Mouse (Mus musculus) cerebellum, adult 11 months (tissue): ENCODE results near the gene Vmn1r149.
"Not testable (repeated sequence)": the region's sequence is repeated elsewhere in the genome, so short reads cannot be mapped to it uniquely, and the experiment has no call there.

Source experiments
- DNase-seq: peaks from one replicate; pipeline ENCODE4 v3.0.0; 2022

Vmn1r149 gene

GRCm38 (mm10) chr7:22438129-22438528 lies at the start of gene Vmn1r149:
Vmn1r149 (minus strand) TSS chr7:22438229.
- not testable (repeated sequence) for DNase-seq

- not testable (repeated sequence) for DNase-seq
Observed at GRCm38 (mm10) chr7:22463975-22464374, 25.9 kb upstream of the Vmn1r149 start, which contains the start of gene Gm10665. Gm10665 (minus strand) TSS chr7:22464075.

GRCm38 (mm10) chr7:22413283-22413682 lies 24.7 kb downstream of the Vmn1r149 start, which contains the start of gene Vmn1r148:
Vmn1r148 (plus strand) TSS chr7:22413583.
- not testable (repeated sequence) for DNase-seq
